Mouse (Mus musculus) ovary, postnatal 14 days (tissue): ENCODE measurements around the gene Atp5j.

Experiments used
- DNase-seq: peaks from one replicate; pipeline ENCODE4 v3.0.0; 2022; ENCODE audit warnings: low spot score

Gene Atp5j

DNA sequence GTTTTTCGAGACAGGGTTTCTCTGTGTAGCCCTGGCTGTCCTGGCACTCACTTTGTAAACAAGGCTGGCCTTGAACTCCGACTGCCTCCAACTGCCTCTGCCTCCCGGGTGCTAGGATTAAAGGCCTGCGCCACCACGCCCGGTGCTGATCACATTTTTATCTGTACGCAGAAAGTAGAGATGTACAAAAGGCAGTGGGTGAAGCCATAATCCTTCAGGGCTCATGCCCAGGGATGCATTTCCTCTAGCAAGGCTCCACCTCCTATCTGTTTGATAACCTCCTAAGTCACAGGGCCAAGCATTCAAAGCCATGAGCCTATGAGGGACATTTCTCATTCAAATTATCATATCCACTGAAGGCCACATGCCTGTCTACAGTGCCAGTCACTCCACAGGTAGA, 27.6 kb downstream of the Atp5j start:
- DNase-seq: no peak

DNA sequence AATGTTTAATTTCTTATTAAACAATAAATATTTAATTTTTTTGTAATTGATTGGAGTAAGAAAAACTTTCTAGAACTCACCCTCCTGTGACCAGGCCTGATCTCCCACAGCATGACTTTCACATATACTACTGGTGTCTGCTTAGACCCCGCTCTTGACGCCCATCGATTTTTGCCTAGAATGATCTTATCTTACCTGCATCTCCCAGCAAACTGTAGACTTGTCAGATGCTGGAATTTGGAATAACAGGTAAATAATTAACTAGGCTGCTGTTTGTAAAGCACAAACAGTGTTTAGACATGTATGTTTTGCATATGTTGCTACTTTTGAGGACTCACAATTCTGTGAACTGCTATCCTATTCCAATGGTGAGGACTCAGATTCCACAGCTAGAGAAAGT, 29.2 kb downstream of the Atp5j start:
- no peak for DNase-seq

DNA sequence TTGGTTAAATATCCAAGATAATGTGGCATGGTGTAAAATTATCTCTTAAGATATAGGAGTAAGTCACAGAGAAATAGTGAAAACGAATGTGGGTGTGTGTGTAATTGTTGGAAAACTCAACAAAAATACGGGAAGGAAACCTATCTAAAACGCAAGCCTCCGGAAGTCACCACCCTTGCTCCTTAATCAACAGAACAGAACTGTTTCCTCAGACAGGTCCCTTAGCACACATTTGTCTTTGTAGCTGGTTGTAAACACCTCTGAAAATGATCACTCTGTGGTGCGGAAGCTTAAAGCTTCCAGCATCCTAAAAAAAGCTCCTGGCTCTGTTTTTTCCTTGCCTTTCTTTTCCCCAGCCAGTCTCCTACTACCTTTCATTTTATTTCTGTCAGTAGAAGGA, 30.6 kb downstream of the Atp5j start:
- DNase-seq: no peak

DNA sequence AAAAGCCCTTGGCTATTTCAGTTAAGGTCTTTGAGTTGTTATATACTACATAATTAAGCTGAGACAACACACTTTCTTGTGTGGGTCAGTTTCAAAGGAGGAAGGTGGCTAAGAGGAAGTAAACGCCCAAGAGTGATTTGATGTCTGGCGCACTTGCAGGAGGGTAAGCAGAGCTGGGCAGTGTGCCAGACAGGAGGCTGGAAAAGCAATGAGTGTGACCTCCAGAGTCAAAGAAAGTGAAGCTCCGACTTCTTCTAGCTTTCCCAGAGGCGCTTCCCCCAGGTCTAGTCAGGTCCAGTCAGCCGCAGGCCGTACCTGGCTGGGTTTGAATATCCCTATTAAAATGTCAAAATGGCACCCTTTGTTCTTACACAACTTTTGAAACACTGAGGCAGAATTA, 33.2 kb downstream of the Atp5j start:
- peak; percentile 32 for DNase-seq

DNA sequence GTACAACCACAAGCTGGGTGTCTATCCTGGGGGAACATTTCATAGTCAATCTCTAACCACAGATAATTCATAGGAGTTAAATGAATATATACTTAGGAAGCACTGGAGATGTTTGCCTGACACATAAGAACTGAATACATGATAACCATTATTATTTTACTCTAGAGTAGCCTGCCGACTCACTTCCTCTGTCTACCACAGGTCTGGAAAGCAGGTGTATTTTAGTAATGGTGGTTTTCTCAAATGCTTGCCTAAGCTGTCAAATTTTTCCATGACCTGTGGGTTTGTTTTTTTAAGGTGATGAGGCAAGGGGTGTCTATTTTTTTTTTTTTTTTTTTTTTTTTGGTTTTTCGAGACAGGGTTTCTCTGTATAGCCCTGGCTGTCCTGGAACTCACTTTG, 35.4 kb downstream of the Atp5j start:
- DNase-seq: no peak

DNA sequence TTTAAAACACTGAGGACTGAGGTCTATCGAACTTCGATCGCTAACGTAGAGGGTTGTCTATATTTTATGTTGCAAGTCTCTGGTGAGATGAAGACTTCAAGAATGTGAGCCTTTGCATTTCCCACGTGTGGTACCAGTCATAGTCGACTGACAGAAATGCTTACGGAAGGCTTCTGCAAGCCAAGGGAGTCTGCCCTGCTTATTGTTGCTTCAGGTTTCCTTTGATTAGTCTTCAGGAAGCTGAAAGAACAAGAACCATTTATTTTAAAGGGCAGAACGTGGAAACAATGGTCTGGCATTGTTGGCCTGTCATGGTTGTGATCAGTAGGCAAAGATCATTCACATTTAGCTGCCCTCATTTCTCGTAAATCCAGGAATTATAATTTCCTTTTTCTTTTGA, 38.7 kb downstream of the Atp5j start:
- DNase-seq: no peak

DNA sequence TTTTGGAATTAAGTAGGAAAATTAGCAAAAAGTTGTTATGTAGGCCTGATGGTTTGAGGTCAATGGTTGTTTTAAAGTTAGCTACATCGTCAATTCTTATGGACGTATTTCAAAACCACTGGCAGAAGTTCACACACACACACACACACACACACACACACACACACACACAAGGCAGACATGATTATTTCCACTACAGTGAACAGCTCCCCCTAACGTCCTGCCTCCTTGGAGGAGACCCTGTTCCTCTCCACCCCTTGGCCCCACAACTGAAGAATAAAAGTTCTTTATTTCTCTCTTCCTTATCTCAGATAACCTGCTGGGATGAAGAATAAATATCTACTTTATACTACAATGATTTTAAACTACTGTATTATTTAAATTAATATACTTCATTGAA, 40.1 kb downstream of the Atp5j start:
- no peak for DNase-seq

DNA sequence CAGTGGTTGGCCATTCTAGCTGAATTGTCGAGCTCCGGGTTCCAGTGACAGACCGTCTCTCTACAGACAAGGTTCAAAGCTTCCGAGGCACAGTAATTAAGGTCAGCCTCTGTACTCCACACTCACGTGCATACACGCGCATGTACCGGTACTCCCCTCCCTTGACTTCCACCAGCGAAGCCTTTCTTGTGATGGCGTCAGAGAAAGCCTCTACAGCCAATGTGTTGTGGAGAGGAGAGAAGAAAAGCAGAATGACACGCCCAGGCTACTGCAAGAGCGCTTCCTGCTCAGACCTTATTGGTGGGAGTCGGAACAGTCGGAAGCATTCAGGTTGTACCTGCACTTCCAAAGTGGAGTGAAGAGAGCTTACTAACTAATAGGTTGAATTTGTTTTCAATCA, 42.0 kb downstream of the Atp5j start:
- DNase-seq: no peak

DNA sequence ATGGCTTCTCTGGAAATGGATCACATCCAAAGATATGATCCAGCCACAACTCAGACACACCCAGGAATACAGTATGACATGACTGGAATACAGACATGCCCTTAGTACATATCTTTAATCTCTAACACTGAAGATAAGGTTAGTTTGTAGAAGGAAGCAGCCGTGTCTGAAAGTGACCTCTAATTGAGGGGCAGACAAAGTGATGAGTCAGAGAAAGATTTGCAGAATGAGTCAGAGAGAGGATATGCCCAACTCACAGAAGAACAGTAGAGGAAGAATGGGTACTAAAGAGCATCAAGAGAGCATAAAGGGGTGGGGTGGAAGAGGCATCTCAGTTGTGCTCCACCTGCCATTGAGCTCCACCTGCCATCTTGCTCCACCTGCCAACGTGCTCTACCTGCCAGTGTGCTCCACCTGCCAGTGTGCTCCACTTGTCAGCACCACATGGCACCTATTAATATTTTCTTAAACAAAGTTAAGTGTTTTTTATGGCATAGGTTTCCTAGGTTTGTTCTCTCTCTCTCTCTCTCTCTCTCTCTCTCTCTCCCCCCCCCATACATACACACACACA, 44.7 kb downstream of the Atp5j start:
- DNase-seq: no peak

DNA sequence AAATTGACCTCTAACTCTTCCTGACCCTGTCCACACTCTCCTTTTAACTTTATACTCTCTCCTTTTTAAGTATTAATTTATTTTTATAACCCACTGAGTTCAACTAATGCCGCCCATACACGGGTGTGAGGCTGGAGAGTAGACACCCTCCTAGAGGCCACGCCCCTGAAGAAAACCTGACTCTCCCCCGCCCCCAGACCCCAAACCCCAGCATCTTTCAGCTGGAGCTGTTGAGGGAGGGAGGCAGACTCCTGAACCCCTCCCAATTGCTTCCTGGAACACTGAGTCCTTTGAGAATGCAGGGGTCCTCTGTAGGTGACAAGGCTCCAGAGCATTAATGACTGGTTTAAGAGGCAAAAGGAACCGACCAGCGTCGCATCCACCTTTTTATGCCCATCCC, 50.5 kb downstream of the Atp5j start:
- DNase-seq: no peak

DNA sequence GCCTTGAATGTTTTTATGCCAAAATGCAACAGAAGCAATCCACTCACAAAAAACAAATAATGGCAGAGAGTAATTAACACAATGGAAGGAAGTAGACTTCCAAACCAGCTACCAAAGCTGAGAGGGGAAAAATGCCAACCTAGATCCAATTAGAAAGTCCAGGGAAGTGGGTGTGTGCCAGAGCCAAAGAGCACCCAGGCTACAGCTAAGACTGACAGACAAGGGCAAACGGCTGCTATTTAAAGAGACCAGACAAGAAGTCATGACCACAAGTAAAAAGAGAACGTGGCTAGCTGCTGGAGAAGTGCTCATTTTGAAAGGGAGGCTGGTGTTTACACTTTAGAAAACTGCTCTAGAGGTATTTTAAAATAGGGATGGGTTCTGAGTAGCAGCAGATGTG, 52.1 kb downstream of the Atp5j start:
- no peak for DNase-seq

DNA sequence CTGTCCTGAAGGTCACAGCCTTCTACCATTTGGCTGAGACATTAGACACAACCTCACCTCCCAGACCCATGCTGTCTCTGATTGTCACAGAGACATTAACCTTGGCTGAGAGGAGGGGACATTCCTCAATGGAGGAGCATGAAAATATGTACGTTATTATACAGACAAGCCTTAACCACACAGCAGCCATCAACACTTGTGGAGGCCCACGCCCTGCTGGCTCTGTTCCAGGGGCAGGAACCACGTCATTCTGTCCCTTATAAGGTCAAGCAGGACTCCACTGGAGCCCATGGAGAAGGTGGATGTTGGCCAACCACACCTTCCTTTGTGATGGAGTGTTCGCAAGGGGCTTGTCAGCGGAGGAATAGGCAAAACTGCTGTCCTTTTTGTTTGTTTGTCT, 55.7 kb downstream of the Atp5j start:
- no peak for DNase-seq

DNA sequence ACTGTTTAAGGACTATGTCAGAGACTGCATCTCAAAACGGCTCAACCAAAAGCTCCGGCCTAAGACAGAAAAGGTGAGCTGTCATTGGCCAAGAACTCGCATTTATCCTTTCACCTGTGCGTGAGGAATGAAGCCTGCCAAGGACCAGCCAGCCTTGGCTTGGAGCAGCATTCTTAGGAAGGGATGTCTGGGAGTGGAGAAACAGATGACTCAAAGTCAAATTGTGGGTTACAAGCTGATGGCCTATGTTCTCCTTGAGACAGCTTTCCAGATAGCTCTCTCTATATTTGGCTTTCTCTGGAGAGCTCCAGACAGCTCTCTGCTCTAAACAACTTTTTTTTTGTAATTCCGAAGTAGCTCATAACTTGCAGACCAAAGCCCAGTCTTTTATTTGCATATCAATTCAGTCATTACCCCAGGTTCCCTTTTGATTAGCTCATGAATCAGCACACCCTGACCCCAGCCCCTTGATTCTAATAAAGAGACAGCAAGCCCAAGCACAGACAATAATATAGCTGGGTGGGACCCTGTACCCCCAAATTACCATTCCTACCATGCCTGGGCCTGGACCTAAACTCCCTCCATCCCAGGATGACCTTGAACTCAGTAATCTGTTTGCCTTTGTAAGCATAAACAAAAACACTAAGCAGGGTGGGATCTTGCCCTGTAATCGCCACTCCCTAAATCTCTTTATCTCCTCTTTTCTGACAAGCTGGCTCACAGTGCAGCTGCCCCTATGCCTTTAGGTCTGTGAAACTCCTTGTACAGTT, 56.4 kb downstream of the Atp5j start:
- DNase-seq: no peak

DNA sequence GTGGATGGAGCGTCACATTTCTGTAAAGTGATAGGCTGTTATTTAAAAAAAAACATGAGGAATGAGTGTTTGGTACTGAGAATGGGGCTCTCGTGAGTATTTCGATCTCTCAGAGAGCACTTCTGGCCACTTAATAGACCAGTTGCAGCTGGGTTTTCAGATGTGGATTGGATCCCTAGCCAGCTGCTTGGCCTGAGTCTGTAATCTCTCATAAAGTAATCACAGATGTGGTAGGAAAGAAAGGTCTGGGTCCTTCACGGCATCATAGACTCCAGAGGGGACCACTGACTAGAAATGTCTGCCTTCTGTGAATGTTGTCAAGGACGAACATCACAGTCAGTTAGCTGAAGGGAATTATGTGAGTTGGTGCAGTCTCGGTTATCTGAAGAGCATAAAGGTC, 57.0 kb downstream of the Atp5j start:
- DNase-seq: no peak
